Mouse (Mus musculus): ENCODE data around the gene Elmo1. TPM values are rescaled to one million over a fixed set of nuclear protein-coding genes. Genes with fewer than 3 reads are reported as not detected.

Gene Elmo1
- polyA plus RNA-seq, 1 experiment from 2014 or later: 10.7 TPM

DNA sequence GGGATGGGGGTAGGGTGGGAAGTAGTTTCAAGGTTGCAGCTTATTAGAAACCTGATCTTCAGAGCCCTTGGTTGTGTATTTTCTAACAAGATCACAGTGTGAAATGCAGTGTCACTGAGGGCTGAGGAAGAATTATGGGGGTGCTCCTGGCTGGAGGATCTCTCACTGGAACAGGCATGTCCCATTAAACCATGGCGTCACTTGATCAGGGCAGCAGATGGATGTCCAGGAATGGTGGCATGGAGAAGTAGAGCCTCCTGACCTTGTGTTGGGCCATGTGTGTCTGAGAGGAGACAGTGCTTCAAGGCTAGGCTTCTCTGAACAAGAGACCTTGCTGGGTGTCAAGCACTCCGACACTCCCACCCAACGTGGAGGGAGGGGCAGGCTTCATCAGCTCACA, 431.1 kb downstream of the Elmo1 start:
- no peak overlapping the region for H3K4me3 ChIP-seq
- no peak overlapping the region for H3K9ac ChIP-seq
- H3K9me3 ChIP-seq: no peaks in the 10 kb centered on the region
- no peaks in the 10 kb centered on the region for H3K36me3 ChIP-seq
- no peak overlapping the region for H3K4me2 ChIP-seq (replicated peaks)
- WGBS: 56% methylated on average over 3 of the region's 3 CpGs
- no peak overlapping the region for H3K27ac ChIP-seq
- no peak for ATAC-seq (ENCODE audit: low FRiP score, low read depth)
- H3K4me1 ChIP-seq: no peaks in the 10 kb centered on the region
- no peaks in the 10 kb centered on the region for H3K27me3 ChIP-seq

DNA sequence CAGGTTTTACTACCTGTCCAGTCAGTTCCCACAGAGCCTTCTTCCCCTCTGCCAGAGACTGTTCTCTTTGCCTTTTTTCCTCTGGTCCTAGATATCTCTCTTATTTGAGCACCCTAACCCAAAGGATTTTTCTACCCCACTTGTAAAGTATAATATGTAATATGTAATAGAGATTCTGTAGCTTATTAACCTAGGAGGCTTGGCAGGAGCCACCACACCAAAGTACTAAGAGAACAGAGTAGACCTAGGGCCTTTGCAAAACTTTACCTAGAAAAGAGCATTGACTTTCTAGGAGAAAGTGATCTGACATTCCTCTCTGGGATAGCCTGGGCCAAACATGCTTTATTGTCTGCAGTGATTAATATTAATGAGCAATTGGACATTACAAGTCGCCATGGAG, 433.3 kb downstream of the Elmo1 start:
- Histone ChIP-seq H3K27me3 (no peaks in the 10 kb centered on the region), H3K36me3 (no peaks in the 10 kb centered on the region), H3K9ac (no peak overlapping the region), H3K4me1 (no peaks in the 10 kb centered on the region), H3K9me3 (no peaks in the 10 kb centered on the region), H3K4me2 (replicated peaks) (no peak overlapping the region), H3K27ac (no peak overlapping the region), H3K4me3 (no peak overlapping the region)
- 72% methylated on average over 1 of the region's 1 CpGs for WGBS
- ATAC-seq (ENCODE audit: low FRiP score, low read depth): no peak

DNA sequence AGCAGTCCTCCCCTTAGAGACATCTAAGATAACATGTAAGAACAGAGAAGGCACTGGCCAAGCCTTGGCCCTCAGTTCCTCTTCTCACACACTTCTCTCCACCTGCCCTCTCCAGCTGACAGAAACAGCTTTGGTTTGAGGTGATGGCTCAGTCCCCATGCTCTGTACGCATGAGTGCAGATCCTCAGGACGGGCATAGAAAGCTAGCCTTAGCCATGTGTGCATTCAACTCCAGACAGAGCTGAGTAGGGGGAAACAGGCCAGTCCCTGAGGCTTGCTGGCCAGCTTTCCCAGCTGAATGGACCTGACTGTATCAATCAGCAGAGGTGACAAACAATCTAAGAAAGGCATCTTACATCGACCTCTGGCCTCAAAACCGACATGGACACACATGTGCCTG, 435.4 kb downstream of the Elmo1 start:
- no peaks in the 10 kb centered on the region for H3K4me1 ChIP-seq
- no peak overlapping the region for H3K4me2 ChIP-seq (replicated peaks)
- H3K36me3 ChIP-seq: no peaks in the 10 kb centered on the region
- no peak overlapping the region for H3K27ac ChIP-seq
- H3K9me3 ChIP-seq: no peaks in the 10 kb centered on the region
- no peak overlapping the region for H3K4me3 ChIP-seq
- no peak for ATAC-seq (ENCODE audit: low FRiP score, low read depth)
- WGBS: 82% methylated on average over 4 of the region's 4 CpGs
- H3K27me3 ChIP-seq: no peaks in the 10 kb centered on the region
- H3K9ac ChIP-seq: no peak overlapping the region

DNA sequence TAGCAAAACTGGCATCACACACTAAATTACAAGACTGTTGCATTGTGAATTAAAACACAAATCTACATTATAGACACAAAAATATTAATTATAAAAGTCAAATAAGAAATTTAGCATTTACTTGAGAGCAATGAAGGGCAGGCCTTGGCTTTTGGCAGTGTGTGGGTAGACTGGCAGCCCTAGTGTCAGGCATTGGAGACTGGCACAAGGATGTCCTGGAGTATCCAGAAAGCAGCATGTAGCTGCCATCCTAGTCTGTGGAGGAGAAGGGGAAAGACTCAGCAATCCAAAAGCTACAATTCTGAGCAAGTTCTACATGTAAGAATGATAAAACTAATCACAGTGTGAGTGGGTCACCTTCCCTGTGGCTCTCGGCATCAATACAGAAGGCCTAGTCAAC, 446.7 kb downstream of the Elmo1 start:
- H3K27me3 ChIP-seq: no peaks in the 10 kb centered on the region
- no peak for ATAC-seq (ENCODE audit: low FRiP score, low read depth)
- no peaks in the 10 kb centered on the region for H3K9me3 ChIP-seq
- H3K4me2 ChIP-seq (replicated peaks): no peak overlapping the region
- no peaks in the 10 kb centered on the region for H3K36me3 ChIP-seq
- 100% methylated on average over 1 of the region's 1 CpGs for WGBS
- H3K4me3 ChIP-seq: no peak overlapping the region
- no peak overlapping the region for H3K9ac ChIP-seq
- no peak overlapping the region for H3K27ac ChIP-seq
- H3K4me1 ChIP-seq: no peaks in the 10 kb centered on the region

DNA sequence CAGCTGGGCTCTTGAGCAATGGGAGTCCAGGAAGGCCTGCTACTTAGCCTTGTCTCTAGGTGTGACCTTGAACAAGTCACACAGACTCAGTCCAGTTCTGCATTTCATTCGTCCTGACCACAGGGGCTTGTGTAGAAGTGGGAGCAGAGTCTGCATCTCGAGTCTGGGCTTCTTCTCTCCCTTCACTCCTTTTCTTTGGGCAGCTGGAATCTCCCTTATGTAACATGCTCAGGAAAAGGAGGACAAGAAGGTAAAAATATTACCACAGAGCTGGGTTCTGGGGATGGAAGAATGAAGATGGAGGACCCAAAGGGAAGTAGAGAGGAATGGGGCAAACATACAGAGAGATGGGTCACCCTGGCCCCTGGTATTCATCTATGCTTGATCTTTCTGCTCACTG, 447.1 kb downstream of the Elmo1 start:
- Histone ChIP-seq H3K36me3 (no peaks in the 10 kb centered on the region), H3K4me2 (replicated peaks) (no peak overlapping the region), H3K9me3 (no peaks in the 10 kb centered on the region), H3K4me1 (no peaks in the 10 kb centered on the region), H3K4me3 (no peak overlapping the region), H3K27me3 (no peaks in the 10 kb centered on the region), H3K27ac (no peak overlapping the region), H3K9ac (no peak overlapping the region)
- WGBS: 69% methylated on average over 2 of the region's 2 CpGs
- ATAC-seq (ENCODE audit: low FRiP score, low read depth): no peak

DNA sequence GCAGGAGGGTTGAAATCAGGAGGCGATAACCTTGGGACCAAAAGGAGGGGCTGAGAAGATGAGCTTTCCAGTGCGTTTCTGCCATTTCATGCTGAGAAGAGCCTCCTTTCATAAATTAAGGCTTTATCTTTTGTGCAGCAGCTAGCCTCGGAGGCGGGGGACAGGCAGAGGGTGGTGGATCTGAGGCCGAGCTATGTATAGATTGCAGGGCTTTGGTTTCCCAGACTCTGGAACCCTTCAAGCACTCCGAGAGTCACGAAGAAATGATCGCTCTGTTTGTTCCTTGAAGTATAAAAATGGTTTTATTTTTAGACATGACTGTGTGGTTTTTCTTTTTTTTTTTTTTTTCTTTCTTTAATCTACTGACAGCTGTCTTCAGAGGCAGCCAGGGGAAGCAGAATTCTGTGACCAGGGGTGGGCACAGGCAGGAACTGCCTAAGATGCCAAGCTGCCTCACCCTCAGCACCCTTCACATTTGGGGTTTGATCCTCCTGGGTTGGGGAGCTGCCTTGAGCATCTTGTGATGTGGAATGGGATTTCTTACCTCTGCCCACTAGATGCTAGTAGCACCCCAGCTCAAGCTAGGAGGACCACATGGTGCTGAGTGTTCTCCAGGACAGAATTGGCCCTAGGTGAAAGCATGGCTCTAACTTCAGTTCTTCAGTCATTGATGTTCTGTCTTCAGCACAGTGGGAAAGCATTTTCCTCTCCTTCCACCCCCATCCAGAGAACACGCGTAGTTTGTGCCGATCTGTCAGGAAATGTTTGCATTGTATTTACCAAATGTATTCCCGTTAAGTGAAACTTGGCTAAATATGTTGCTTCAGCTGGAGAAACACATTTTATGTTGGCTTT, 448.0 kb downstream of the Elmo1 start:
- Histone ChIP-seq H3K4me1 (no peaks in the 10 kb centered on the region), H3K27ac (no peak overlapping the region), H3K36me3 (no peaks in the 10 kb centered on the region), H3K9ac (no peak overlapping the region), H3K4me2 (replicated peaks) (no peak overlapping the region), H3K27me3 (no peaks in the 10 kb centered on the region), H3K4me3 (no peak overlapping the region), H3K9me3 (no peaks in the 10 kb centered on the region)
- no peak for ATAC-seq (ENCODE audit: low FRiP score, low read depth)
- 84% methylated on average over 12 of the region's 12 CpGs for WGBS

DNA sequence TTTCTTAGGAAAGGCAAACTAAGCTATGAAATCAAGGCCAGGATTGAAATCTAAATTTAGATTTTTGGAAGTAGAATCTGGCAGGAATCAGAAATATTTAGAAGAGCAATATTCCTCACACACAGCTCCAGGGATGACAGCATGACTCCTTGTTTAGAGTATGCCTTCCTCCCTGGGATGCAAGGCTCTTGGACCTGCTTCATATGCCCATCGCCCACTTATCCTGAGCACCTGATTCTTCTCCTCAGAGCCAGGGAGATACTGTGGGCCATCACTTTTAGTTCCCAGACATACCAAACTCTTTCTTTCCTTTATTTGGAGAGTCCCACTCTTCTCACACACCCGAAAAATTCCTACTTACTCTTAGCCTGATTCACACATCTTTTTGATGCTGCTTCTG, 449.2 kb downstream of the Elmo1 start:
- H3K36me3 ChIP-seq: no peaks in the 10 kb centered on the region
- H3K4me1 ChIP-seq: no peaks in the 10 kb centered on the region
- no peak overlapping the region for H3K27ac ChIP-seq
- no peak for ATAC-seq (ENCODE audit: low FRiP score, low read depth)
- H3K27me3 ChIP-seq: no peaks in the 10 kb centered on the region
- H3K4me2 ChIP-seq (replicated peaks): no peak overlapping the region
- H3K9ac ChIP-seq: no peak overlapping the region
- WGBS: 88% methylated on average over 2 of the region's 2 CpGs
- H3K9me3 ChIP-seq: no peaks in the 10 kb centered on the region
- no peak overlapping the region for H3K4me3 ChIP-seq

DNA sequence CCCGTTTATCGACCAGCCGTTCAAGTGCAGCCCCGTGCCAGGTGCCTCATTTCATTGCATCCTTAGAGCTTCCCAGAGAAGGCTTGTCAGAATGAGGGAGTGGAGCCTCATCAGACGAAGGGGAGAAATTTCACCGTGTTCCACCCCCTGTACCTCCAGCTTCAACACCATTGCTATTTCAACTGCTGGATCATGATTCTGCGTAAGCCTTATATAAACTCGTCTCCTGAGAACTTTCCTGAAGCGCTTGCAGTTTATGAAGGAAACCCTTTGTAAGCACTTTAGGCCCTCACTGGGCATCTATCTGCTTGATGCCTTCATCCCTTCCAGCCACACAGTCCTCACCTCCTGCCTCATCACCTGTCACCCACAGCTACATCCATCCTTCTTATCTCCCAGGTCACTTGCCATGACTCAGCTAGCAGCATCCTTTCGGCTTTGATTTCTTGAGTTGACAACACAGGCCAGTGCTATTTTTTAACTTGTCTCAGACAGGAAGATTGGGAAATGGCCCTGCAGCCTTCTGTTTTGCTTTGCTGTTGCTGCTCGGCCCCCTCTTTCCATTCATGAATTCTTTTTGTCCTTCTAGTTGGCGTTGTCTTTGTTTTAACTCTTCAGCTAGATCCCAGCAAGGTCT, 456.3 kb downstream of the Elmo1 start:
- H3K4me3 ChIP-seq: no peak overlapping the region
- ATAC-seq (ENCODE audit: low FRiP score, low read depth): no peak
- no peaks in the 10 kb centered on the region for H3K36me3 ChIP-seq
- H3K9me3 ChIP-seq: no peaks in the 10 kb centered on the region
- H3K4me2 ChIP-seq (replicated peaks): no peak overlapping the region
- no peaks in the 10 kb centered on the region for H3K27me3 ChIP-seq
- H3K9ac ChIP-seq: no peak overlapping the region
- WGBS: 82% methylated on average over 12 of the region's 12 CpGs
- H3K27ac ChIP-seq: no peak overlapping the region
- no peaks in the 10 kb centered on the region for H3K4me1 ChIP-seq

DNA sequence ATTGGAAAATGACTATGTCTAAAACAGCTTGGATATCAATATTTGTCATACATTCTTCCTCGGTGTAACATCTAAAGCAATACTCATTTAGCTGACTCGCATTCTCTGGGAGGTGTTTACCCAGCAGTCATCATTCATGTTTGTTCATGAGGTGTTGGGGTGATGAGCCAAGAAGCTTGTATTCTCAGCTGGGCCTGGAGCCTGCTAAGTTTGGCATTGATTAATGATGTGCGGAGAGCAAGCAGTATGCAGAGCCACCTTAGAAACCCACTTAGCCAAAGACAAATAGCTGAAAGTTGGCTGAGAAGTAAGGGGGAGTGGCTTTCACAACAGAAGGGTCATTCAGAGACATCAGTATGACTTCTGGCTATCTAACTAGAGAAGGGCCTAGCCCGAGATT, 459.6 kb downstream of the Elmo1 start:
- H3K27ac ChIP-seq: no peak overlapping the region
- H3K9ac ChIP-seq: no peak overlapping the region
- no peaks in the 10 kb centered on the region; the same call in 1 of the 2 replicates for H3K9me3 ChIP-seq
- WGBS: 75% methylated on average over 4 of the region's 4 CpGs
- H3K36me3 ChIP-seq: no peaks in the 10 kb centered on the region
- no peaks in the 10 kb centered on the region for H3K4me1 ChIP-seq
- no peak overlapping the region for H3K4me2 ChIP-seq (replicated peaks)
- no peak for ATAC-seq (ENCODE audit: low FRiP score, low read depth)
- H3K27me3 ChIP-seq: no peaks in the 10 kb centered on the region
- H3K4me3 ChIP-seq: no peak overlapping the region

DNA sequence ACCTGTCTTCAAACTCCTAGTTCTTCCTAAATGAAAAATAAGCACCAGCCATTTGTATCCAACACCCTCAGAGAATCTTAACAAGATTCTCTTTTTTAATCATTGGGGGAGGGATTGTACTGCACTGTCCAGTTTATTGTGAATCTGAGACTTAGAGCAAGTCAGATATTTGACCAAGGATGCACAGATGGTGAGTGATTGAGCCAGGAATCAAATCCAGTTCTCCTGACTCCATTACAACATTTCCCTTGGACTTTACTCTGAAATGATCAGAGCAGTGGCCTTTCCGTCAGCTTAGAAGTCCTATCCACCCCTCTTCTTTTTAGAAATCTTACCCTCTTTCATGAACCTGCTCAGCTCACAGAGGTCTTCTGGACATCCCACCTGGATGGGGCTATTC, 461.2 kb downstream of the Elmo1 start:
- WGBS: 87% methylated on average over 1 of the region's 1 CpGs
- H3K27ac ChIP-seq: no peak overlapping the region
- no peak overlapping the region for H3K4me2 ChIP-seq (replicated peaks)
- H3K36me3 ChIP-seq: no peaks in the 10 kb centered on the region
- no peak overlapping the region for H3K9ac ChIP-seq
- no peaks in the 10 kb centered on the region for H3K27me3 ChIP-seq
- no peaks in the 10 kb centered on the region for H3K4me1 ChIP-seq
- H3K4me3 ChIP-seq: no peak overlapping the region
- ATAC-seq (ENCODE audit: low FRiP score, low read depth): no peak
- H3K9me3 ChIP-seq: no peaks in the 10 kb centered on the region; the same call in 1 of the 2 replicates

DNA sequence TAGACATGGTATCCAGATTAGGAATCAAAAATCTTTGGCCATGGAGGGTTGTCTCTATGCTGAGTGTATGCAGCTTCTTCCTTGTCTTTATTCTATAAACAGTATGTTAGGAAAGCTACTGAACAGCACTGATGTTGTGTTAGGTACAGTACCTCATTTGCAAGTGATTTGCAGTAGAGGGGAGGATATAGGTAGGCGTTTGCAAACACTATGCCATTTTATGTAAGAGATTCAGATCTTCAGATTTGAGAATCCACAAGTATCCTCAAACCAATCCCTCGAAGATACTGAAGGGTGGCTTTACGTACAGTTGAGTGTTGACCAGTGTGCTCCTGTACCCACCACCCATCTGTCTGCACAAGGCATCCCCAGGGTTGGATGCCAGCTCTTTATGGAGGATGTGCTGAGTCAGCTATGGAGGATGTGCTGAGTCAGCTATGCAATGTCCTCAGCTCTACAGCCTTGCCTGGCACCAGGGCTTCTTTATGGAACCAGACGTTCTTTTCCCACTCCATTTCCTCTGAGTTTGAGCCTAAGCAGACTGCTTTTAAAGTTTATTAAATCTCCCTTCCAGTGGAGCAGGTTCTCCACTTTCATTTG, 465.6 kb downstream of the Elmo1 start:
- H3K27me3 ChIP-seq: no peaks in the 10 kb centered on the region
- WGBS: 71% methylated on average over 4 of the region's 4 CpGs
- no peaks in the 10 kb centered on the region; the same call in 1 of the 2 replicates for H3K9me3 ChIP-seq
- H3K36me3 ChIP-seq: no peaks in the 10 kb centered on the region
- no peaks in the 10 kb centered on the region for H3K4me1 ChIP-seq
- no peak overlapping the region for H3K27ac ChIP-seq
- H3K9ac ChIP-seq: no peak overlapping the region
- no peak for ATAC-seq (ENCODE audit: low FRiP score, low read depth)
- H3K4me3 ChIP-seq: no peak overlapping the region
- no peak overlapping the region for H3K4me2 ChIP-seq (replicated peaks)

DNA sequence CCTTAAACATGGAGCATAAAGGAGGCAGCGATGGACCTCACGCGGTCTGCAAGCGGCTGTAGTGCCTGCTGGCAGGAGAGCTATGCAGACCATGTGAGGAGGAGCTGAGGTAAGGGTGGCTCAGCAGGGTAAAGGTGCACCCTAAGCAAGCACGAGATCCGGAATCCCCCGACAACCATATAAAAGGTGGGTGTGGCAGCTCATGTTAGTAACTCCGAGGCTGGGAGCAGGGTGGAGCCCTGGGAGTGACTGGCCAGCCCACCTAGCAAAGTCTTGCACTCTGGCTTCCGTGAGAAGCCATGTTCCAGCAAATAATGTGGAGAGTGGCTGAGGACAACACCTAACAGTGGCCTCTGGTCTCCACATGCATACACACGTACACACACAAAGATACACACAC, 466.3 kb downstream of the Elmo1 start:
- Histone ChIP-seq H3K4me3 (no peak overlapping the region), H3K27ac (no peak overlapping the region), H3K36me3 (no peaks in the 10 kb centered on the region), H3K9ac (no peak overlapping the region), H3K4me1 (no peaks in the 10 kb centered on the region), H3K27me3 (no peaks in the 10 kb centered on the region), H3K4me2 (replicated peaks) (no peak overlapping the region), H3K9me3 (no peaks in the 10 kb centered on the region; the same call in 1 of the 2 replicates)
- no peak for ATAC-seq (ENCODE audit: low FRiP score, low read depth)
- WGBS: 85% methylated on average over 10 of the region's 10 CpGs

Measured in limb, embryonic 13.5 days (tissue).